In the genomic region with DNA sequence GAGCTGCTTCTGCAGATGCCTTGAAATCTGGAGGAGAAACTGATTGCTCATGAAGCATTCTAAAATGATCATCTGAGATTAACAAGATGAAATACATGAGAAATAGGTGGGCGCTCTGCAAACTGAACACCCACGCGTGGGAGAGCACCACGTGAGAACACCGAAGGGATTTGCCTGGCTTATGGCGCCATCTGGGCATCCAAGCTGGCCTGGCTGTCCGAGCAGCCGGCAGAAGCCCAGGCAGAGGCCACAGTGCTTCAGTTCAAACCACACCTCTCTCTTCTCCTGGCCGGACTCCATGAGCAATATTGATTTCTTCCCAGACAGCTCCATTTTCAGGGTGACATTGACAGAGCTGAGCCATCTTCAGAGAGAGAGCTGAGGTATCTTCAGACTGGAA, we compare ENCODE assay signal across 11 mouse cellular contexts. TPM values are rescaled to one million over a fixed set of nuclear protein-coding genes. Genes with fewer than 3 reads are reported as not detected.
DNase-seq lines count a peak whose midpoint lies in the region; ATAC-seq and TF ChIP-seq lines count a peak whose summit lies in the region.
"Had no signal": no experiment of that assay in that cellular context is flagged by ENCODE, and none has a peak within 500 bp of the region (broad histone marks: within the 10 kb centered on the region; RNA-seq: fewer than 3 reads in every experiment).

No protein-coding gene starts in this region.

- no peak overlapping the region for H3K4me3 ChIP-seq in gastrocnemius, adult 2 months

- DNase-seq in gastrocnemius, adult 2 months, result peak; percentile 32
- DNase-seq in gastrocnemius, postnatal 36 days, result no peak
- DNase-seq in cerebellum, adult 9-10 months, result peak; percentile 82
- peak; percentile 29 for DNase-seq in layer of hippocampus, adult 9-10 months (ENCODE audit: low spot score)
- DNase-seq in retina, postnatal 7 days (ENCODE audit: low read depth, low spot score), result peak; percentile 44
- DNase-seq in c-Kit-positive CD71-positive TER-119-positive erythroid progenitor cells, embryonic 14.5 days (ENCODE audit: low spot score), result no peak
- no peak for DNase-seq in thymus, postnatal 36 days
- DNase-seq: lung, embryonic 14.5 days had no signal

- ATAC-seq in inflammation-experienced regulatory T-cells, adult 6 months, result no peak

- intact Hi-C loops in gastrocnemius, adult 2 months (cut with DNase I), result no loop called here
- intact Hi-C loops in gastrocnemius, postnatal 36 days (cut with DNase I), result loop anchor here (5.0 kb wide), 1 partner anchor 58 kb away; no protein-coding TSS in a partner anchor

- no peak overlapping the region for H3K27ac ChIP-seq in gastrocnemius, adult 2 months

- TF ChIP-seq CTCF in gastrocnemius, adult 2 months (IDR thresholded peaks at IDR 0.05), result peak; percentile 34; the same call in 1 of the 2 replicates

RNA-seq across cellular contexts. Expression of gene Cacna2d4, which starts 44.4 kb away (rescaled TPM):
- total RNA-seq in gastrocnemius, adult 2 months (2021), result 1 to 10 TPM in 1 of 2 experiments, under 1 TPM in 1; 0.33 to 2.7 TPM
- 1 to 10 TPM in 1 of 2 experiments, under 1 TPM in 1; 0.87 to 3.1 TPM for total RNA-seq in gastrocnemius, postnatal 36 days (2021)
- 1 to 10 TPM; 4.5 to 8.3 (median 6.9) TPM for polyA plus RNA-seq in inflammation-experienced regulatory T-cells, adult 6 months (2017; shearing (Covaris generic))
- polyA plus RNA-seq: heart, embryonic 14.5 days; kidney, embryonic 14.5 days had no signal

RNA-seq across cellular contexts. Expression of gene Lrtm2, which starts 49.8 kb away (rescaled TPM):
- total RNA-seq in gastrocnemius, adult 2 months (2021), result under 1 TPM; 0.22 to 0.77 TPM
- under 1 TPM; 0.31 to 0.47 TPM for total RNA-seq in gastrocnemius, postnatal 36 days (2021)
- polyA plus RNA-seq in inflammation-experienced regulatory T-cells, adult 6 months (2017; shearing (Covaris generic)), result under 1 TPM in 2 of 3 experiments, not detected in 1; 0.09 to 0.26 TPM
- polyA plus RNA-seq: kidney, embryonic 14.5 days had no signal

Comparison
In these comparisons a context has a peak if more than half of its experiments do, and no peak if none do; other contexts are left out.
1. DNase-seq: peak in gastrocnemius, adult 2 months (single experiment), cerebellum, adult 9-10 months (single experiment), layer of hippocampus, adult 9-10 months (single experiment) and retina, postnatal 7 days (single experiment); none in gastrocnemius, postnatal 36 days (0 of 2), c-Kit-positive CD71-positive TER-119-positive erythroid progenitor cells, embryonic 14.5 days (single experiment) and thymus, postnatal 36 days (0 of 2).